Mouse (Mus musculus): ENCODE measurements around the gene Trappc6b.

- no peak for TF ChIP-seq CTCF (IDR thresholded peaks at IDR 0.05; ENCODE audit: borderline replicate concordance, insufficient read depth, low read depth, low read length)
- TF ChIP-seq POLR2A (IDR thresholded peaks at IDR 0.05; ENCODE audit: borderline replicate concordance, insufficient read depth, low read length), result no peak
Measured at GRCm38 (mm10) chr12:59055196-59055850, 5.9 kb downstream of the Trappc6b start.

Data from cerebellum, adult 2 months (tissue).